Mouse (Mus musculus) ES-E14 (cell line): ENCODE results near the gene Slit3.

Experiments
- CHD2 ChIP-seq: IDR thresholded peaks from 2 replicates; pipeline ENCODE4 v1.6.1; 2014; ENCODE audit warnings: mild to moderate bottlenecking, low read depth, low read length, inconsistent platforms
- HCFC1 ChIP-seq: IDR thresholded peaks from 2 replicates; pipeline ENCODE4 v1.6.1; 2012; ENCODE audit warnings: low read length, inconsistent platforms, borderline replicate concordance; ENCODE audit not compliant: insufficient read depth
- MAFK ChIP-seq: IDR thresholded peaks from 2 replicates; pipeline ENCODE4 v1.6.1; 2014; ENCODE audit warnings: mild to moderate bottlenecking, low read depth, low read length, inconsistent platforms; ENCODE audit not compliant: insufficient read depth
- ZC3H11A ChIP-seq: IDR thresholded peaks from 2 replicates; pipeline ENCODE4 v1.6.1; 2012; ENCODE audit warnings: low read depth, mild to moderate bottlenecking, inconsistent platforms, low read length, borderline replicate concordance

DNA sequence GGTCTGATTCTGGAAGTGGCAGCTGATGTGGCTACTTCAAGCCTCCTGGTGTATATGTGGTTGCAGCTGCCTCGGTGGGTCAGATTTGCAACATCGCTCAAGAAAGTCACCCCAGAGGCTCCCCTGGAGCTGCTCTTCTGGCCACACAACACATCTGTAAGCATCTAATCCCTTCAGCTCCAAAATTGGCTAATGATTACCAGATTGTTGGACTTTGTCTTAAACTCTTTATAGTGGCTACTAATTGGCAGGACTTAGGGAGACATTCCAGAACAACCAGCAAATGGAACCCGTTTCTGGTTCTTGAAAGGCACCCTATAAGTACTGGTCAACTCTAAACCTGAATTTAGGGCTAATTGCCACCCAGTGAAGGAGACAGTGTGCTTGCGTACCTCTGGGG lies 348.9 kb downstream of the Slit3 start:
- no peak for TF ChIP-seq ZC3H11A
- no peak for TF ChIP-seq CHD2
- no peak for TF ChIP-seq MAFK
- TF ChIP-seq HCFC1 = no peak
